Mouse (Mus musculus) megakaryocyte, embryonic 14.5 days (primary cell): ENCODE results near the gene Prdx1. TPM values are rescaled to one million over a fixed set of nuclear protein-coding genes. Genes with fewer than 3 reads are reported as not detected.
"Not testable (repeated sequence)": the region's sequence is repeated elsewhere in the genome, so short reads cannot be mapped to it uniquely, and the experiment has no call there.

Experiments used
- H3K27me3 ChIP-seq: replicated peaks from 2 replicates; pipeline ENCODE3; 2012; ENCODE audit warnings: inconsistent platforms
- H3K36me3 ChIP-seq: replicated peaks from 2 replicates; pipeline ENCODE3; 2012; ENCODE audit warnings: low read length, inconsistent platforms, mixed read lengths
- H3K4me1 ChIP-seq: 2 replicates; pipeline ENCODE4 v1.6.1; 2012; ENCODE audit warnings: inconsistent platforms
- H3K4me3 ChIP-seq: replicated peaks from 2 replicates; pipeline ENCODE3; 2012; ENCODE audit warnings: moderate library complexity, mild to moderate bottlenecking, inconsistent platforms
- H3K9me3 ChIP-seq: 2 replicates; pipeline ENCODE4 v1.6.1; 2012; ENCODE audit warnings: inconsistent platforms
- FLI1 ChIP-seq: IDR thresholded peaks from 2 replicates; pipeline ENCODE4 v1.6.1; 2012; ENCODE audit warnings: low read length, inconsistent platforms, mixed read lengths
- GATA1 ChIP-seq: IDR thresholded peaks from 3 replicates; pipeline ENCODE4 v1.6.1; 2012; ENCODE audit warnings: mixed read lengths, low read length, inconsistent platforms, borderline replicate concordance
- polyA plus RNA-seq: library from polyadenylated mRNA; stranded (reverse); fragments of >175 nt; gene quantifications from 2 replicates; pipeline ENCODE4 v1.2.3, GENCODE M21; 2012; ENCODE audit warnings: low replicate concordance; ENCODE audit not compliant: insufficient read depth

Prdx1 gene
- polyA plus RNA-seq, 1 experiment = 13.8 TPM

GRCm38 (mm10) chr4:116677808-116678207 lies 7.5 kb upstream of the Prdx1 start:
- Histone ChIP-seq H3K36me3 (no peaks in the 10 kb centered on the region), H3K4me1 (peaks cover 40% of the 10 kb centered on the region), H3K9me3 (no peaks in the 10 kb centered on the region), H3K27me3 (peaks cover 7% of the 10 kb centered on the region), H3K4me3 (no peak overlapping the region)
- TF ChIP-seq FLI1 = no peak
- TF ChIP-seq GATA1 = no peak

DNA sequence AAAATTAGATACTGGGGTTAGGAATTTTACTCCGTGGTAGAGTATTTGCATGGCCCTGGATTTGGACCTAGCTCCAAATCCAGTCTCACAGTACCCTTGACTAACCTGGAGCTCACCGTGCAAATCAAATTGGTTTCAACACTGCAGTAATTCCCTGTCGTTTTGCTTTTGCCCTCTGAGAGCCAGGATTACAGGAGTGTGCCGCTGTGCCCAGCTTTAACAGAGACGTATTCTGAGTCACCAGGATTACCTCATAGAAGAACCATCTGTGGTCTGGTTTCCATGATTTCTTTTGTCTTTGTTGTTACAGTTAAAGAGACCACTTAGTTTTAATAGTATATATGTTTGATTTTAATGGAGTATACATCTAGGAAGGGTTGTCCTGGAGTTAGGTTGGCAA lies 6.2 kb upstream of the Prdx1 start:
- H3K4me3 ChIP-seq = no peak overlapping the region

DNA sequence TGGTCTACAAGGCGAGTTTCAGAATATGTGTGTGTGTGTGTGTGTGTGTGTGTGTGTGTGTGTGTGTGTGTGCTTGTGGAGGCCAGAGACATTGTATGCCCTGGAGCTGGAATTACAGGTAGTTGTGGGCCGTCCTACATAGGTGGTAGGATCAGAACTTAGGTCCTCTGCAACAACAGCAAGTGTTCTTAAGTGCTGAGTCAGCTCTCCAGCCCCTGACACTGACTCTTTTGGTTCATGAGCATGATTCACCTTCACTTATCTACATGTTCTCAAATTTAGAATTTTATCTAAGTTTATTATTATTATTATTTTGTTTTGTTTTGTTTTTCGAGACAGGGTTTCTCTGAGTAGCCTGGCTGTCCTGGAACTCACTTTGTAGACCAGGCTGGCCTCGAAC lies 4.8 kb upstream of the Prdx1 start:
- not testable (repeated sequence) for H3K27me3 ChIP-seq, H3K4me3 ChIP-seq, H3K9me3 ChIP-seq, H3K36me3 ChIP-seq
- H3K4me1 ChIP-seq = peaks cover 53% of the 10 kb centered on the region

More for the DNA sequence above, 6.2 kb upstream of the Prdx1 start:
- TF ChIP-seq GATA1 (no peak), FLI1 (no peak)
- no peaks in the 10 kb centered on the region for H3K36me3 ChIP-seq
- peaks cover 7% of the 10 kb centered on the region for H3K27me3 ChIP-seq
- H3K4me1 ChIP-seq = peaks cover 41% of the 10 kb centered on the region
- no peaks in the 10 kb centered on the region for H3K9me3 ChIP-seq

- H3K36me3 ChIP-seq = peaks cover 18% of the 10 kb centered on the region
- H3K9me3 ChIP-seq = no peaks in the 10 kb centered on the region
- TF ChIP-seq GATA1 (no peak), FLI1 (no peak)
- H3K4me3 ChIP-seq = no peak overlapping the region
- H3K4me1 ChIP-seq = peaks cover 48% of the 10 kb centered on the region
- H3K27me3 ChIP-seq = no peaks in the 10 kb centered on the region
Observed at GRCm38 (mm10) chr4:116683957-116684356, 1.4 kb upstream of the Prdx1 start.

DNA sequence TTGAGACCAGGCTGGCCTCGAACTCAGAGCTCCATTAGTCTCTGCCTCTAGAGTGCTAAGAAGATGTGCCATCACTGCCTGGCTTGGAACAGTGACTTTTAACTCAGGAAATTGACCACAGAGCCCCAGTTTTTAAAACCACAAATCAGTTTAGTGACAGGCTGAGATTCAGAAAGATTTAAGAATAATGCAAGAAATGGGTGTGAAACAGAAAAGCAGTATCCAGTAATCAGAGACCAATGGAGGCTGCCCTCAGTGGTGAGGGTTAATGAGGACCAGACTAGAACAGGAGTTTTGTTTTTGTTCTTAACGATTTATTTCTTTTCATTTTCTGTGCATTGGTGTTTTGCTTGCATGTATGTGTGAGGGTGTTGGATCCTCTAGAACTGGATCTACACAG lies 679 bp upstream of the Prdx1 start:
- TF ChIP-seq GATA1 (no peak), FLI1 (no peak)
- Histone ChIP-seq H3K27me3 (no peaks in the 10 kb centered on the region), H3K9me3 (no peaks in the 10 kb centered on the region), H3K4me1 (peaks cover 55% of the 10 kb centered on the region), H3K4me3 (peak overlapping the region; percentile 95), H3K36me3 (peaks cover 26% of the 10 kb centered on the region)

DNA sequence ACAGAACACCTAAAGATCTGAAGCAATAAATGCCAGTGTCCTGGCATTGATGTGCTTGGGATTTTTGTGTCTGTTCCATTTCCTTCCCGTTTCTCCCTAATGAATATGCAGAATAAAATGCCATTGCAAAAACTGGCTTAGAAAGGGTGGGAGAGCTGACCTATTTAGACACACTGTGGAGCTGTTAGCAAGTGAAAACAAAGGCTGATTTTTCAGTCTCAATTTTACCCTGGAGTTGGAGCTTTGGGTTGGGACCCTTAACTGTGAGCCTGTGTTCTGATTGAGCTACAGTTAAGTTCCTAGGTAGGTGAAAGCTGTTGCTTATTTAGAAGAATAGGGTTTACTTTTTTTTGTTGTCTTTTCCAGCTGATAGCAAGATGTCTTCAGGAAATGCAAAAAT lies 1.7 kb downstream of the Prdx1 start:
- Histone ChIP-seq H3K4me3 (peak overlapping the region; percentile 95), H3K9me3 (no peaks in the 10 kb centered on the region), H3K36me3 (peaks cover 47% of the 10 kb centered on the region), H3K4me1 (peaks cover 55% of the 10 kb centered on the region), H3K27me3 (no peaks in the 10 kb centered on the region)
- no peak for TF ChIP-seq GATA1
- no peak for TF ChIP-seq FLI1

DNA sequence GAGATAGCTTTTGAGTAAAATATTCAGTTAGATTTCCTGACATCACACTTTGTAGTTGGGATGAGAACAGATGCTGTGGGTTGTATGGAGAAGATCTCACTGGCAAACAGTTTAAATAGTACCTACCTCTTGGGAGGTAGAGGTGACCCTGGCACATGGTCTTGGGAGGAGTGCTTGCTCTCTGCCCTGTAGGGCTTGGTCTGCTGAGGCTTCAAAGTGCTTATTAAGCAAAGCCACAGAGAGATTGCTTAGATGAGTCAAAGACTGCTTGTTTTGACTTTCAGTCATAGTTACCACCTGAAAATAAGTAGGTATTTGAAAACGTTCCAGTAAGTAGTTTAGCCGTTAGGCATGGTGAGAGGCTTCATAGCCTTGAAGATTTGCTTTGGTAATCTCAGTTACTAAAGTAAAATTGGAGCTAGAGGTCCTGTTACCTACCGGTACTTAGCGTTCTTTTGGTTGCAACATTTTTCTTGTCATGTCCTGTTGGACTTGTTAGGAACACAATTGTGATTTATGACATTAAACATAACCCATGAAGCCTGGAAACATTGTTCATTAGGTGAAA lies 4.0 kb downstream of the Prdx1 start:
- Histone ChIP-seq H3K4me1 (peaks cover 34% of the 10 kb centered on the region), H3K9me3 (no peaks in the 10 kb centered on the region), H3K36me3 (peaks cover 68% of the 10 kb centered on the region), H3K27me3 (no peaks in the 10 kb centered on the region), H3K4me3 (no peak overlapping the region)
- TF ChIP-seq GATA1 = no peak
- no peak for TF ChIP-seq FLI1

DNA sequence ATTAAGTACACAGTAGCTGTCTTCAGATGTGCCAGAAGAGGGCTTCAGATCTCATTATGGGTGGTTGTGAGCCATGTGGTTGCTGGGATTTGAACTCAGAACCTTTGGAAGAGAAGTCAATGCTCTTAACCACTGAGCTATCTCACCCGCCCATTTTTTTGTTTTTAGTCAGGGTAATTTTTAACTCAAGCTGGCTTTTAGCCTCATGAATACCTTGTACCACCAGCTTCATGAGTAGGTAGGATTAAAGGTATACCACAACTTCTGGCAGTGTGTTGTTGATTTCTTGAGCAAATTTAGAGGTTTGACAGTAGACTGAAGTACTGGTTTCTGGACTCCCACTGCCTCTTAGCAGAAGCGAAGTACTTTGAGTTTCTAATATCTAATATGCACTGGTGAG lies 6.8 kb downstream of the Prdx1 start:
- Histone ChIP-seq H3K36me3 (peaks cover 90% of the 10 kb centered on the region), H3K27me3 (no peaks in the 10 kb centered on the region), H3K4me3 (no peak overlapping the region), H3K9me3 (no peaks in the 10 kb centered on the region), H3K4me1 (peaks cover 16% of the 10 kb centered on the region)
- TF ChIP-seq FLI1 = no peak
- TF ChIP-seq GATA1 = no peak

- Histone ChIP-seq H3K9me3 (no peaks in the 10 kb centered on the region), H3K36me3 (peaks cover 92% of the 10 kb centered on the region), H3K4me1 (peaks cover 9% of the 10 kb centered on the region; the same call in 1 of the 2 replicates), H3K27me3 (no peaks in the 10 kb centered on the region), H3K4me3 (no peak overlapping the region)
- TF ChIP-seq GATA1 (no peak), FLI1 (no peak)
Observed at GRCm38 (mm10) chr4:116693785-116694184, 8.4 kb downstream of the Prdx1 start.

DNA sequence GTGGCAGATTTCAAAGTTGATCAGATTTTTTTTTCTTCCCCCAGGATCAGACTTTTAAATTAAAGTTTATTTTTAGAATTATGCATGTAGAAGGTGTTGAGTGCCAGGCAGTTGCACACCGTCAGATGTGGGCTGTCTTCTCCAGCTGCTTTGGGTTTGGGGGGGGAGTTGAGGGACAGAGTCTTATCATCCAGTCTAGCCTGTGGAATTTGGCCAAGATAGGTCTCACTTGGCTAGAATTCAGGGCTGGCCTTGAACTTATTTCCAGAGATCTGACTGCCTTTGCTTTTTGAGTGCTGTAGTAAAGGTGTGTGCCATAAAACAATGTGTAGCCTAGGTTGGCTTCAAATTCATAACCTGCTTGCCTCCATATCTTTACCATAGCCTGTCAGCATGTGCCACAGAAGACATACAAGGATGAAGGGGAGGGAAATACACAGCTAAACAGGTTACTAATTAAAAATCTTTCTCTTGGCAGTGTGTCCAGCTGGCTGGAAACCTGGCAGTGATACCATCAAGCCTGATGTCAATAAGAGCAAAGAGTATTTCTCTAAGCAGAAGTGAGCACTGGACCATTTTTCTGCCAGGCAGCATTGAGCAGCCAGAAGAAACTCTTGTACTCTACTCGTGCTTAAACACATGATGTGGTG lies 13.5 kb downstream of the Prdx1 start:
- Histone ChIP-seq H3K27me3 (no peaks in the 10 kb centered on the region), H3K36me3 (peaks cover 80% of the 10 kb centered on the region), H3K9me3 (no peaks in the 10 kb centered on the region), H3K4me1 (no peaks in the 10 kb centered on the region), H3K4me3 (no peak overlapping the region)
- TF ChIP-seq FLI1 = no peak
- no peak for TF ChIP-seq GATA1

DNA sequence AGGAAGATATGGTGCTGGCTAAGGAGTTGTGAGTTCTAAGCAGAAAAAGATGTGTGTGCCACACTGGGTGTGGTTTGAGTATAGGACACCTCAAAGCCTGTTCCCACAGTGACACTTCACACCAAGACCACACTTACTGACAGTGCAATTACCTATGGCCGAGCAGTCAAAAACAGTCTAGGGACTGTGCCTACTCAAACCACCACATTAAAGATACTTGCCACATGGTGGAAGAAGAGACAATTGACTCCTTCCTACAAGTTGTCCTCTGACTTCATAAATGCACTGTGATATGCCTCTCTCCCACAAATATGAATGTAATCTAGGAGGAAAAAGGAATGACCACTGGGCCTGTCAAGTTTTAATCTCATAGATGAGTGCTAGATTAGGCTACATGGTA lies 15.6 kb downstream of the Prdx1 start:
- H3K4me3 ChIP-seq = no peak overlapping the region
- H3K27me3 ChIP-seq = no peaks in the 10 kb centered on the region
- H3K4me1 ChIP-seq = no peaks in the 10 kb centered on the region
- H3K9me3 ChIP-seq = no peaks in the 10 kb centered on the region
- H3K36me3 ChIP-seq = peaks cover 69% of the 10 kb centered on the region
- no peak for TF ChIP-seq GATA1
